Mouse (Mus musculus): ENCODE data around the gene Kitl.

GRCm38 (mm10) chr10:100132304-100132703, 116.9 kb downstream of the Kitl start:
- TF ChIP-seq POLR2A (IDR thresholded peaks at IDR 0.05; ENCODE audit: extremely low read depth, insufficient read depth, low read length) (no peak), CTCF (IDR thresholded peaks at IDR 0.05; ENCODE audit: low read depth, low read length) (no peak)
